Mouse (Mus musculus) heart, postnatal 10 days (tissue): ENCODE data around the gene Ero1lb. TPM values are rescaled to one million over a fixed set of nuclear protein-coding genes. Genes with fewer than 3 reads are reported as not detected.
"Not testable (repeated sequence)": the region's sequence is repeated elsewhere in the genome, so short reads cannot be mapped to it uniquely, and the experiment has no call there.

Experiments
- DNase-seq, 2 experiments: peaks; one replicate each; pipeline ENCODE4 v3.0.0; 2021
- intact Hi-C: fragments of 180-260 bp; cut with DNase I; formaldehyde crosslinking; loops from one replicate; pipeline ENCODE4 v1.15.1; 2025
- total RNA-seq, 2 experiments: library from RNA; stranded (reverse); gene quantifications; 2 replicates each; pipeline ENCODE4 v1.2.3; 2021

The Ero1lb gene
- total RNA-seq, 2 experiments from 2014 or later: 1.6 to 1.8 TPM

DNA sequence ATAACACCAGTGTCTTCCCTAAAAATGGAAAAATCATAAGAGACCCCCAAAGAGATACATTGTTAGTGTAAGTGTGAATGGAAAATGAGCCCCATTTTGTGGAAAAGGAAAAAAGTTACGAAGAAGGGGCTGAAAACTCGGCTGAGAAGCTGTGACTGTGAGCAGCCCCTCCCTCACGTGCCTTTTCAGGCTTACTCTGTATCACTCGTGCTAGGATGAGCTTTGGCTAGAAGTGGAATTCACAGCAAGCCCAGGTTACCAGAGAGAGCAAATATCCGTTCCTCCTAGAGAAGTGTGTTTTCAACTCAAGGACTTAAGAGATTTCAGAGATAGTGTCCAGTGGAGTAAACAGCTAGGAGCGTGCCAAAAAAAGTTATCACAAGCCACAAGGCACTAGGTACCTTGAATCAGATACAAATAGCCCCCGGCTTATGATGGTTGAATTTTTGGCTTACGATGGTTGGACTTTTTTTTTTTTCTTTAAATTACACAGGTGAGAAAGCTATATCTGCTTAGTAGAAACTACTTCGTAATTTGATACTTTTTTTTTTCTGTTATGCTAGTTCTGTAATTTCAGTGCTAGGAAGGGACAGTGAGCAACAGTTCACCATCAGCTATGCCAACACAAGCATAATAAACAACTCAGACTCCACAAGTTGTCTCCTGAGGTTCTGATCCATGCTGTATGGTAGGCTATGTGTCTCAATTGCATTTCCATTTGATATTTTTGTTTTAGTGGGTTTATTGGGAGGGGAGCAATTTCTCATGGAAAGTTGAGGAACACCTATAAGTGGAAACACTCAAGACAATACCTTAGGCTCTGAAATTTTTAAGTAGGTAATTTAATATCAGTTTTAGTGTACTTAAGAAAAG, 3.2 kb downstream of the Ero1lb start:
- no peak for DNase-seq
- intact Hi-C loops: loop anchor here (2.0 to 10.0 kb wide), 2 partner anchors 106 to 314 kb away; partner anchors contain the start of gene Mtr

DNA sequence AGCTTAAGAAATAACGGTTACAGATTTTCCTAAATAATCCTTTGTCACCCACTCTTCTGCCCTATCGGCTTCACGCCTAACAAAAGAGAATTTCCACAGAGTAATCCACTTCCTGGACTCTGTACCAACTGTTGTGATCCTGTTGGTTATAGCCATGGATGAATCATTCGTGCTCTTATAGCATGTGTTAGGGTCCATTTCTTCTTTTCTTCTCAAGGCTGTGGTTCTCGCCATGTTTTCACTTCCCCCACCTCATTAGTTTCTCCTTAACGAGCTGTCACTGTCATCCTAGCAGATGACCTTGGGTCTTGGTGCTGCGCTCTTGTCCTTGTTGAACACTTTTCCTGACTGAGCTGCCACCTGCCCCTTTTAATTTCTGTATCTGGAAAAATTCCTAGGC, 4.1 kb downstream of the Ero1lb start:
- no peak for DNase-seq
- intact Hi-C loops: loop anchor here (2.0 to 10.0 kb wide), 2 partner anchors 107 to 315 kb away; partner anchors contain the start of gene Mtr

DNA sequence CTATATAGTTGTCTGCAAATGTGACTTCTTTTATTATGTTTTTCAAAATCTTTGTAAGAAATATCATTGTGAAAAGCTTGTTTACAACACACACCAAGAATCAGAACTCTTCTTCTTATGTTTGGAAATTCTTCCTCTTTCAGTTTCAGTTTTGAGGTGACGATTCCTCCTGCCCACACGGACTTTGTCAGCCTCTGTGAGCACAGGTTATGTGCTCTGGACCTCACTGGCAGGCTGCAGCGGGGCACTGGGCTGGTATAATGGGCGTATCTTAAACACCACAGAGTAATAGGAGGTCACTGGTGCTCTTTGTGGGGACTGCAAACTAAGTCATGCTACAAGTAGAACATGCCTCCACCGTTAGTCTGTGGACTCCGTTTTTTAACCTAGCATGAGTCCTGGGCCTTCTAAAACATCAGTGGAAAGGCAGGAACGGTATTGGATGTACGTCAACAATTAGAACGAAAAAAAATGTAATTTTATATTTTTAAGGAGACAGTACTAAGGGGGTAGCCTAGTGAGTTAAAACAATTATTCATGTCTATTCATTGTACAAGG, 9.4 kb downstream of the Ero1lb start:
- DNase-seq: no peak
- intact Hi-C loops: no loop called here

DNA sequence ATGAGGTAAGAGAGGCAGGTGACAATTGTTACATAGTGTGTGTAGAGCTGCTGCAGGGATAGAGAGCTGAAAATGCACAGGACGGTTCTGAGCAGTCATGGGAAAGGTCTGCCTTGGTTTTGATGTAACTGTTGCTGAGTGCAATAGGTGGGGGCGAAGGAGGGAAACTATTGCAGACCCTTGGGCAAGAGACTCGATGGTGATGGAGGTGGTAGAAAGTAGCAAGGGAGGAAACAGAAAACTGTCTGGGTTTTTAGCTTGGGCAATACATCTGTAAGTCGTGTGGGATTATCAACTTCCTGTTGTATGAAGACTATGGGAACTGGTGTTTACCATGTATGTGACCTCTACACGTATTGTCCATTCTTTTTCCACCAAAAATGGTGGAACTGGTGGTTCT, 12.5 kb downstream of the Ero1lb start:
- intact Hi-C loops: no loop called here
- DNase-seq: no peak

DNA sequence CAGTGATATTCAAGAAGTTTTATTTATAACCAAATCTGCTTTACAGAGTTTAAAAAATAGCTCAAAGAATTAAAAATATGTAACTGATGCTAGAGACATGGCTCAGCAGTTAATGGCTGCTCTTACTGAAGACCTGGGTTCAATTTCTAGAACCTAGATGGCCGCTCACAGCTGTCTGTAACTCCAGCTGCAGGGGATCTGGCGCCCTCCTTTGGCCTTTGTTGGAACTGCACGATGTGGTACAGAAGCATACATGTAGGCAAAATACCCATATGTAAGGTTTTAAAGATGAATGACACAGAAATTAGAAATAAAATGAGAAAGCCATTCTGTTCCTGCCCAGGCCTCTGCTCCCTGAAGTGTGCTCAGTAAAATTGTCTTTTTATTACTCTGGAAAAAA, 23.3 kb downstream of the Ero1lb start:
- peak; percentile 43 to 70 for DNase-seq
- intact Hi-C loops: loop anchor here (2.0 kb wide), 1 partner anchor 116 kb away; no protein-coding TSS in a partner anchor

DNA sequence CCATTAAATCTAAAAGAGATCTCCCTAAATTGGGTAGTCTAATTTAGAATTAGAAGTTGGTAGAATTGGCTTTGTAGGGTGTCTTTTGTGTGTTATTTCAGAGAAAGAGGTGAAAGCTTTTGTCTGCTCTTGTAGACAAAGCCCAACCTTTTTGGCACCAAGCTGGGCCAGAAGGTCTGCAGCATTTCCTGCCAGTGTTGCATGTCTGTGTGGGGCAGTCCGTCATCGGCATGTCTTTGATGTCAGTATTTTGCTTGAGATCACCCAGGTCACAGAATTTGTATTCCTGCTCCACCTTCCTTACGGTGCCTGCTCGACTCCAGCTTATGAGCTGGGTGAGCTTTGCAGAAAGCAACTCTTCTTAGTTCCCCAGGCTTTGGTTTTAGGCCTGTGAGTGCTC, 31.4 kb downstream of the Ero1lb start:
- intact Hi-C loops: not testable (repeated sequence)
- peak in 1 of 2 experiments; percentile 10 for DNase-seq

DNA sequence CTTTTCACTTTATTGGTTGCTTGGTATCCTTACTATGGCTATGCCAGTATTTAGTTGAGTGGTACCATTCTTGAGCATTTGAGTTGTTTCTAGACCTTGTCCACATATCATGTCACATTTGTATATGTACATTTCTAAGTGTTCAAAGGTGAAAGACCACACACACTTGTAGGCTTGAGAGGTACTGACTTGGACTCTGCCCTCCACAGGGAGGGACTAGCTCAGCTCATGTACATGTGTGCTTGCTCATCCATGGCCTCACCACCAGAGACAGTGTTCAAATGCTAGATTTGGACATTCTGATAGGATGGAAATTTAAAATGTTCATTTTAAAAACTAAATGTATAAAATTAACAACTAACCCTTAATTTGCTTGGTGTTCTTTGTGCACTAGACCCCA, 44.5 kb downstream of the Ero1lb start:
- intact Hi-C loops: not testable (repeated sequence)

DNA sequence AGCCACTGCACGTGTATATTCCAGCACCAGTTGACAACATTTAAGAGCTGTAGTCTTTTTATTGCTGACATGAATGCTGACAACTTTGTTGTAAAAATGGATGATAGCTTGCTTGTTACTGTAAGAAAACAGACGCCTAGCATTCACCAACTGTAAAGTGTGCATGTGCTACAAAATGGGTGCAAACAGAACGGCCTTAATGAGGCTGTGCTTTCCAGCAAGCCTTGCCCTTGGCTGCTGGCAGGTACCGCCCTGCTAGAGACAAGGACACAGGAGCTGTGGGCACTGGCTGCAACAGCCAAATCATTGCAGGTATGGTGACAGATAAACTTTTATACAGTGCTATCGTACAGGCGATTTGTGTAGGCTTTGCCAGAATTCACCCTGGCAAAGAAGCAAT, 48.4 kb downstream of the Ero1lb start:
- DNase-seq, intact Hi-C loops: not testable (repeated sequence)

More for the DNA sequence above, 44.5 kb downstream of the Ero1lb start:
- DNase-seq: not testable (repeated sequence)

DNA sequence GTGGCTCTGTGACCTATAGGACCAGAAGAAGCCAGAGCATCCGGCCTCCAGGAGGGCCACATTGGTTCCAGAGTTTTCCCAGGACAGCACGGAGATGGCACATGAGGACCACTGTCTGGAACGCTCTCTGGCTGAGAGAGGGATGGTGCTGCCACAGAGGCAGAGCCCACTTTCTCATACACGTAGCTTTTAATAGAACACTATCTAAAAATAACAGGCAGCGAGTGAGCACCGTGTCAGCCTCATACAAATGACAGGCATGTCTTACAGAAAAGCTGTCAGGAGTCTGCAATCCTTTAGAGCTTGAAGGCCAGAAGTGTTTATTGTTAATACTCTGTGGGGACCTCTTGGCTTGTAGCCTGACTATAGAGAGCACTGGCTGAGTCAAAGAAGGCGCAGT, 48.9 kb downstream of the Ero1lb start:
- DNase-seq: peak; percentile 2 to 14
- intact Hi-C loops: not testable (repeated sequence)

DNA sequence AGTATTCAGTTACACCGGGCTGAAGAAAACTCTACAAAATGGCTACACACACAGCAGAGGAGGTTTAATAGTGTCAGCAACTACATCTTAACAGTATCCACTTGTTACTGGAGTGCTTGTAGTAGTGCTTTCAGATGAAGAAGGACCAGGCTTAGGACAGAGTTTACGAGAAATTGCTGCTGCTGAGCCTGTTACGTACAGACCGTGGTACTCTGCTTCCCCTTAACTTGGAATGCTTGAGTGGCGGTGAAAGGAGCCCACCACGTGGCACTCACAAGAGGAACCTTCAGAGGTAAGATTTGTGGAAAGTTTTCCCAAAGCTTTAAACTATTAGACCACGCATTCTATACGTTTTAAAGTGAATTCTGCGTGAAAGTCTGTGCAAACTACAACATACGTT, 49.3 kb downstream of the Ero1lb start:
- DNase-seq, intact Hi-C loops: not testable (repeated sequence)

DNA sequence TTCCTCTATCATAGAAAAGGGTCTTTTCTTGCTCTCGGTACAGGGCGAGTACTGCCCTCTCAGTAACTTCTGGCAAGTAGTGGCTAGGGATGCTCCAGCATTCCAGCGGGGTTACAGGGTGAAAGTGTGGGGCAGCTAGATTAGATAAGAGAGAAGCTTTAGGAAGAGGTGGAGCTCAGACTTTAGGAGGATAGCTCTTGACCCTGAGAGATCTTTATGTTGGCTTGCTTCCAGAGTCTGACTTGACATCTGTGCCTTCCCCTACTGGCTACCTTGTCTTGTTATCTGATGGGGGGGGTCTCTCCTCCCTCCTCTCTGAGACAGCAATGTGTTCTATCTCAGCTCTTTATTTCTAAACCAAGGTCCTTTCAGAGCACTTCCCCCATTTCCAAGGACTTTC, 50.8 kb downstream of the Ero1lb start:
- DNase-seq, intact Hi-C loops: not testable (repeated sequence)

DNA sequence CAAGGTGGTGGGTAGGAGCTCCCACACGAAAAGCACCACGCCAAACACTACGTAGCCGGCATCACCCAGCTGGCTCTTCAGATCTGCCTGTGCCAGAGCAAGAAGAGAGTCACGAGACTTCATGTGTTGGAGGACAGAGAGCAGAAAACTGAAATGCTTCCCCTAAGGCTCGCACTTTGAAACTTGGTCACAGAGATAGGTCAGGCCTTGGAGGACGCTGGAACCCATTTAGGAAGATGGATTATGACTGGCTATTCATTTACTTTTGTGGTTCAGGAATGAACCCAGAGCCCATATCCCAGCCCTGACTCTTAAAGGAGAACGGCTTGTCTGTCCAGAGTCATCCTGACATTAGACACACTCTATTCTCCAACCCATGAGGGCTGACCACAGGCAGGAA, 54.1 kb downstream of the Ero1lb start:
- intact Hi-C loops, DNase-seq: not testable (repeated sequence)

DNA sequence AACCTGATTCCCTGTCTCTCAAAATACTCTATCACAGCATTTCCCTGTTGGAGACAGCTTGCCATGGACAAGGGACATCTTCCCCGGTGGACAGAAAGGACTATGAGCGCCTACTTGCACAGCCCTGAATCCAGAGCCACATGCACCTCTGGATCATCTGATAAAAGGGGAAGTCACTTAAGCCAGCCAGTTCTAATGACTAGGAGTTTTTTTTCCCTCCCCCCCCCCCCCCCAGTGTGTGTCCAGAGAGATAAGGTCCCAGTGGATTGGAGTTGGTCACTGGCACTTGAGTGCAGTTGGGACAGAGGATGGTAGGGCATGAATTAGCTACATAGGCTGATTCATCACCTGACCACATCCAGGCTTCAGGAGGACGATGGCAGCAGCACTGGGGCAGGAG, 60.4 kb downstream of the Ero1lb start:
- intact Hi-C loops, DNase-seq: not testable (repeated sequence)

DNA sequence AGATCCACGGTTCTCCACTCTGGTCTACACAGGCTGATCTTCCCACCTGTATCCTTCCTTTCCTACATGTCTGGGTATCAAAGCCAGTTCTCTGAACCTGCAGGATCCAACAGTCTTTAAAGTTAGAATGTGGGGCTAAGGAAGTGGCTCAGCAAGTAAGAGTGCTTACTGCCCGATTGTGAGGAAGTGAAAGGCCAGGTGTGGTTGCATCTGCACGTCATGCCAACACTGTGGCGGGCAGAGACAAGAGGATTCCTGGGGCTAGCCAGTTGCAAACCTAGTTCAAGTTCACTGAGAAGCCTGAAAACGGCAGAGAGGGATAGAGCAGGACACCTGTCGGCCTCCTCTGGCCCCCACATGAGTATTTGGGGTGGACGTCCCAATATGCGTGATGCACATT, 62.1 kb downstream of the Ero1lb start:
- DNase-seq, intact Hi-C loops: not testable (repeated sequence)

DNA sequence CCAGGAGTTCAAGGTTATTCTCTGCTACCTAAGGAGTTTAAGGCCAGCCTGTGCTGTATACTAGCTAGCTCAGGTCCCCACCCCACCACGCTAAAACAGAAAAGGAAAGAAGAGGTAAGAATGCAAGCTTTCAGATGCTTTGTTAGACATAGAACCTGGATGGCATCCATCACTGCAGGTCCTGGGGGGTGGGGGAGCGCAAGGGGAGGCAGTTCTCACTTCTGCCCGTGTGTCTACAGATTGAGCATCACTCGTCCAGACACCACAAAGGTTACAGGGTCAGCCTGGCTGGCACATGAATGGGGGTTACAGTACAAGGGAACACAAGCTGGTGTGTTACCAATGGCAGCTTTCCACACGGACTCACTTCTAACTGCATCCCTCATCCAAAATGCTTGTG, 62.5 kb downstream of the Ero1lb start:
- intact Hi-C loops, DNase-seq: not testable (repeated sequence)

DNA sequence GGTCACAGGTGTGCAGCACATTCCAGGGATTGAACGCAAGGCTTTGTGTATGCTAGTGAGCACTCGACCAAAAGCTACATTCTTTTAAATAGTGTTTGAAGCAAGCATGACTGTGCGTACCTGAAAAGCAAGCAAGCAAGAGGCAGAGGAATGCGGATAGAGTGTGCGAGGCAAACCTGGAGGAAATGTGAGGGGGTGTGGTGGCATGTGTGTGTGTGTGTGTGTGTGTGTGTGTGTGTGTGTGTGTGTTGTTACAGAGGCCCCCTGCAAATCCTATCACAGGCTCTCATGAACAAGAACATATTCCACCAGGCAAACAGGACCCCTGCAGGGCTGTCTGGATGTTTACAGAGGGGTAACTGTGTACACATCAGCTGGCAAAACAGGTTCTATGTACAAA, 64.6 kb downstream of the Ero1lb start:
- not testable (repeated sequence) for DNase-seq
- intact Hi-C loops: loop anchor here (5.0 kb wide), 1 partner anchor 742 kb away; no protein-coding TSS in a partner anchor

DNA sequence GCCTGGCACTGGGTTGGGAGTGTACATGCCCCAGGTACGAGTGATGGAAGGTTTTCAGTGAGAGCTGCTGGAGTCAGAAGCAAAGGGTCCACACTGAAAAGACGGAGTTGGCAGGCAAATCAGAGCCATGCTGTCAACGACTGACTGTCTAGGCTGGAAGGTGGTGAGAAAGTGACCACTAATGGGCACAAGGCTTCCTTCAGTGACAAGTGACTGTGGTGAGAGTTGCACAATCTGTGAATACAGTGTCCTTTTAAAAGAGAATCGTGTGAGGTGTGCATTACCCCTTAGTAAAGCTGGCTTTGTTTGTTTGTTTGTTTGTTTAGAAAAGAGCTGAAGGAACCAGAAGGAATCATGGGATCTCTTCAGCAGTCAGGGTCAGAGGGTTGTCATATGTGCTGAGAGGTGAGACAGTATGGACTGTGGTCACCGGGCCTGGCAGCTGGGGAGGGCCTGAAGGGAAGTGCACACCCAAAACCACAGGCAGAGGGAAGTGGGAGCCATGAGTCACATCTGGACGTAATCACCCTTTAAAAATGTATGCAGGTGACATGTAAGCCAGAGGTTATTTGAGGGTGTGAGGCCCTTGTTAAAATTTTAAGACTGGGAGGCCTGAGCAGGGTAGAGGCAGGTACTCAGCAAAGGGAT, 69.4 kb downstream of the Ero1lb start:
- DNase-seq: not testable (repeated sequence)
- intact Hi-C loops: loop anchor here (5.0 kb wide), 1 partner anchor 737 kb away; no protein-coding TSS in a partner anchor

DNA sequence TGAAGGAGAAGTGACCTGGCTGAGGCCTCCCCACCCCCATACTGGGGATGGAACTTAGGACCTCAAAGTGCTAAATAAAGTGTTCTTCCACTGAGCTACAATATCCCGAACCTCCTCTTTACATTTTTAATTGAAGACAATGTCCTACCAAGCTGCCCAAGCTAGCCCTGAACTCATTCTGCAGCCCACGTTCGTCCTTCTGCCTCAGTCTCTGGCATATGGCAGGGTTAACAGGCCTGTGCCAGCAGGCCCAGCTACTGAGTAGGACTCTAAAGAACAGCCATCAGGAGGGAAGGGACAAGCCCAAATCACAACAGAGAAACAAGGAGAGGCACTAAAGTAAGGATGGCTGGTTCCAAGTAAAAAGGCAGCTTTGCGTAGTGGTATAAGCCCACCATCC, 77.1 kb downstream of the Ero1lb start:
- DNase-seq, intact Hi-C loops: not testable (repeated sequence)

DNA sequence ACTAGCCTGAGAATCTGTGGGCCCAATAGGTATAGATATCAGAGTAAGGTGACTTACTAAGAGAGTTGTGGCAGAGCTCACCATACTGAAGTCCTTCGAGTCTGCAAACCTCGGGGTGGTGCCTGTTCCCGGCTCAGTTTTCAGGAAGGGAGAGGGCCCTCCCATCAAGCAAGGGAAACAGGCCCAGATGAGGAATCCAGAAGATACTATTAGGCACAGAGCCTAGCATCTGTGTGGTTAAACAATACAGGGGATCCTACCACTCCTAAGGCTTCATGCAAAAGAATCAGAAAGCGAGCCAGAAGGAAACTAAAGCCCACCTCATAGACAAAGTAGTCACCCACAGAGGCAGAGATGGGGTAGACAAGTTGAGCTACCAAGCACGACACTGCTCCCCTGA, 81.0 kb downstream of the Ero1lb start:
- intact Hi-C loops, DNase-seq: not testable (repeated sequence)

DNA sequence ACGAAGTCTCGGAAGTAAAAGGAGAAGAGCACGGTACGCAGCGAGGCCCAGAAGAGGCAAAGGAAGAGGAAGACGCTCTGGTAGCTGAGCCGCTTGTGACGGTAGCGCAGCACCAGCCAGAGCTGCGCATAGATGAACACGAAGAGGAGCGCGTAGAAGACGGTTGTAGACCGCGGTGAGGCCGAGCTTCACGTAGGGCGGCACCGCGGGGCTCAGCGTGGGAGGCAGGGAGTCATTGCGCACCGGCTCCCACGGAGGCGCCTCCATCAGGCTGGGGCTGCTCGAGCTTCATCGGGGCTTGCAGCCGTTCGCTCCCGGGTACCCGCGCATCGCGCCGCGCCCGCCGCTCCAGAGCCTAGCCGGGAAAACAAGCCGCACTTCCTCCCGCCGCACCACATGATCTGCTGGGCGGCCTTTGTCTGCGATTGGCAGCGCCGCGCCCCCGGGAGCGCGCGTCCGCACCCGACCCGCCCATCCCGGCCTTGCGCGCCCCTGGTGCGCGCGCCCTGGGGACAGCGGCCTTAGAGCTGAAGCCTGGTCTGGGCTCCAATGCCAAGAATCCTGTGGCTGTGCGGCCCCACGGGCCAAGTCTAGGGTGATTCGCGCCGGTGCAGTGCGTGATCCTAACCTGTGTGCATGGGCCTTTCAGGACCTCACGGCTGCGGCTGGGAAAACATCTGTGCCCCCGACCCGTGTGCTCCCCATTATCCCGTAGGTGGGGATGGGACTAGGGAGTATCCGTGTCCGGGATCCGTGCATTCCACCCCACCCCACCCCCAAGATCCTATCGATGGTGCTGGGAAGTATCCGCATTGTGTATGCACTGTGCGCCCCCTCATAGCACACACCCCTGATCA, 84.6 kb downstream of the Ero1lb start:
- DNase-seq: peak; percentile 77 to 79
- intact Hi-C loops: not testable (repeated sequence)
